Mouse (Mus musculus) bone marrow, adult 2 months (tissue): ENCODE measurements around the gene Arfip1.

Source experiments
- CTCF ChIP-seq: fragments of 200-500 bp; IDR thresholded peaks from 2 replicates; pipeline ENCODE4 v1.5.1; 2011; ENCODE audit warnings: low read length, control low read depth; ENCODE audit not compliant: control insufficient read depth, insufficient read depth
- POLR2A ChIP-seq: fragments of 200-500 bp; IDR thresholded peaks from 2 replicates; pipeline ENCODE4 v1.6.1; 2011; ENCODE audit warnings: low read depth, mild to moderate bottlenecking, control low read depth, low read length, borderline replicate concordance; ENCODE audit not compliant: control insufficient read depth

DNA sequence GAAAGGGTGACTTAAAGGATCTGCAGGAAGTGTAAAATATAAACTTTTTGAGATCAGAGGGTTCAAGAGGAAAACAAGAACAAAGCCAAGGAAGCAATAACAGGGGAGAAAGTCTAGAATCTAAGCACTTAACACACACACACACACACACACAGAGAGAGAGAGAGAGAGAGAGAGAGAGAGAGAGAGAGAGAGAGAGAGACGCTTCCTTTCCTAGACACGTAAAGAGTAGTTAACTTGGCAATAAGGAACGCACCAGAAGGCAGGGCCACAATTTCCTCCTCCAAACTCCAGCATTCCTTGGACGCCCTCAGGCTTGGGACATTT lies 766 bp downstream of the Arfip1 start:
- TF ChIP-seq POLR2A (no peak; the same call in 1 of the 2 replicates), CTCF (0 out of 2 replicates have a peak, but pooled peaks have one; percentile 0)
